Mouse (Mus musculus): ENCODE results near the gene Kcnk16. TPM values are rescaled to one million over a fixed set of nuclear protein-coding genes. Genes with fewer than 3 reads are reported as not detected.

Gene Kcnk16
- total RNA-seq, 2 experiments from 2014 or later: not detected

DNA sequence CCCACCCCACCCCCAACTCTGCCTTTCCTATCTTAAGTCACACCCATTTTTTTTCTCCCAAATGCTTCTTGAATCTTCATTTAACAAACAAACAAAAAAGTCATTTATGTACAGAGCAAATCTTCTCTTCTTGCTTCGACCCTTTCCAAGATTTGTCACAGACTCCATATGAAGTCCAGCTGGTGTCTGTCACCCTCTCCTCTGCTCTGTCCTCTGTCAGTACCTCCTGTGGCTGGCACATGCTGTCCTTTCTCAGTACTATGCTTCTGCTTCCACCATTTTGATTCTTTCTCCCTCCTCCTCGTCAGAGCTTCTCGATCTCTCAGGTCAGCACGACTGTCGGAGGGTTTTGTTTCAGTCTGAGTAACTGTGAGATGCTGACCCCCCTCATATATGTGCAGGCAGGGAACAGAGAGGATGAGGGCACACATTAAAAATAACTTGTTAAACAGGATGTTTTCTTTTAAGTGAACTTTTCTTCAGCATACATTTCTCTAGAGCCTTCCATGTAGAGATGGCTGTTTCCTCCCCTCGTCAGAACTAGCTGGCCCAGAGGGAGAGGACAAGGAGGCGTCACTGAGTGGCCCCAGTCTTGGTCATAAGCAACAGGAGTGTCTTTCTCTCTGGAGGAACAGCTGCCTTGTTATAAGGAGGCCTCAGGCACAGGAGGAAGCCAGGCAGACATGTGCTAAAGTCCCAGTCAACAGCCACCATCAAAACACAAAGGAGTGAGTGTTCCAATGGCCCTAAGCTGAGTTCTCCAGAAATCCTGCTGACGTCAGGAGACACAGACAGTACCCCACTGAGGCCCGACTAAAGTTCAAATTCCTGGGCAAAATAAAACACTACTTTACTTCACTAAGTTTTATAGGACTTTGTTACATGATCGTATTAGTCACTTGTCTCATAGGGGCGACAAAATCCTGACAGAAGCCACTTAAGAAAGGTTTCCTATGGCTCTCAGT is 35.7 kb downstream of the Kcnk16 start:
- intact Hi-C loops (cut with DNase I): no loop called here
- DNase-seq (ENCODE audit: low spot score): no peak

GRCm38 (mm10) chr14:20230063-20230491 is 38.9 kb downstream of the Kcnk16 start:
- DNase-seq (ENCODE audit: low spot score): no peak
- intact Hi-C loops (cut with DNase I): no loop called here

GRCm38 (mm10) chr14:20229437-20229836 is 39.6 kb downstream of the Kcnk16 start:
- DNase-seq (ENCODE audit: low spot score): no peak
- intact Hi-C loops (cut with DNase I): no loop called here

- no peak for DNase-seq (ENCODE audit: low spot score)
- intact Hi-C loops (cut with DNase I): no loop called here
Measured at GRCm38 (mm10) chr14:20228336-20228735, 40.7 kb downstream of the Kcnk16 start.

DNA sequence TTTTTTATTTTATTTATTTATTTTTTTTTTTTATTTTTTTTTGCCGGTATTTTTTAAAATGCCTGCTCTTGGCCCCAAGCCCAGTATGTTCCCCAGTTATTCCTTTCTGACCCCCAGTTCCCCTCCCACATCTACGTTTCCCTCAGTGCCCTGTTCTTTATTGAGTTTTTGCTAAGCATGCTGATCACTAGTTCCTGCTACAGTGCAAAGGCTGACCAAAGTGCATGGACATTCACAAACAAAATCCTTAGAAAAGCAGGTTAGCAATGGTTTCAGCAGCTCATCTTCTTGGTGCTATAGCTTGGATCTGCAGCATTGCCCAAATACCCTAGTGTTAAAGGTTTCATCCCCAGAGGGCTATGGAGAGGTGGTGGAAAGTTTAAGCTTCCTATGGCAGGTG is 42.0 kb downstream of the Kcnk16 start:
- intact Hi-C loops (cut with DNase I): no loop called here
- DNase-seq (ENCODE audit: low spot score): no peak

DNA sequence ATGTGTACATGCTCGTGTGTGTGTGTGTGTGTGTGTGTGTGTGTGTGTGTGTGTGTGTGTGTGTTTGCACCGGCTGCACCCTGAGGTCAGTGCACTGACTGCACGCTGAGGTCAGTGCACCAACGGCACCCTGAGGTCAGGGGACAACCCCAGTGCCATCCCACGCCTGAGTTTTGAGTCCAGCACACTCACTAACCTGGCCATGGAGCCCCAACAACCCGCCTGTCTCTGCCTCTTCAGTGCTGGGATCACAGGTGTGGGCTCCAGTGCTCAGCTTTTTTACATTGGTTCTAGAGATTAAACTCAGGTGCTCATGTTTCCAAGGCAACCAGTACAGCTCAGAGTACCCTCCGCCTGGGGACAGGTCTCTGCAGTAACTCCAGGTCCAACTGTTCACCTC is 42.5 kb downstream of the Kcnk16 start:
- DNase-seq (ENCODE audit: low spot score): no peak
- intact Hi-C loops (cut with DNase I): no loop called here

- intact Hi-C loops (cut with DNase I): no loop called here
Measured at GRCm38 (mm10) chr14:20225525-20225924, 43.5 kb downstream of the Kcnk16 start.

GRCm38 (mm10) chr14:20224576-20225218 is 44.3 kb downstream of the Kcnk16 start:
- no peak for DNase-seq (ENCODE audit: low spot score)
- intact Hi-C loops (cut with DNase I): no loop called here

More at GRCm38 (mm10) chr14:20225525-20225924, 43.5 kb downstream of the Kcnk16 start:
- DNase-seq (ENCODE audit: low spot score): no peak

GRCm38 (mm10) chr14:20224163-20224562 is 44.8 kb downstream of the Kcnk16 start:
- intact Hi-C loops (cut with DNase I): no loop called here
- DNase-seq (ENCODE audit: low spot score): no peak

- no peak for DNase-seq (ENCODE audit: low spot score)
- intact Hi-C loops (cut with DNase I): no loop called here
Measured at GRCm38 (mm10) chr14:20223253-20223652, 45.7 kb downstream of the Kcnk16 start.

DNA sequence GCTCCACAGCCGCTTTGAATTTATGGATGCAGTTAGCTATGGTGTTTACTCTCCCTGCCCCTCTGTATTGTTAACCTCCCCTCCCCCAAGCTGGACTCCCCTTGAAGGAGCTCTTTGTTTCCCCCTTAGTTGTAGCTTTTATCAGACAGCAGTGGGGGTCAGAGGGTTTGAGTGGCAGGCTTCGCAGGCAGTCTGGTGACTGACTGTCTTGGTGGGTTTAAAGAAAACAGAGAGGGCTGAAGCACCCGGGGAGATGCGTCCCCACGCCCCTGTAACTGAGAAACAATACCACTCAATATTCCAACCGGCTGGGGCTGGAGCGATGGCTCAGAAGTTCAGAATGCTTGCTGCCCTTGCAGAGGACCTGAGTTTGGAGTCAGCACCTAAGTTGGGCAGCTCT is 47.9 kb downstream of the Kcnk16 start:
- intact Hi-C loops (cut with DNase I): no loop called here
- no peak for DNase-seq (ENCODE audit: low spot score)

DNA sequence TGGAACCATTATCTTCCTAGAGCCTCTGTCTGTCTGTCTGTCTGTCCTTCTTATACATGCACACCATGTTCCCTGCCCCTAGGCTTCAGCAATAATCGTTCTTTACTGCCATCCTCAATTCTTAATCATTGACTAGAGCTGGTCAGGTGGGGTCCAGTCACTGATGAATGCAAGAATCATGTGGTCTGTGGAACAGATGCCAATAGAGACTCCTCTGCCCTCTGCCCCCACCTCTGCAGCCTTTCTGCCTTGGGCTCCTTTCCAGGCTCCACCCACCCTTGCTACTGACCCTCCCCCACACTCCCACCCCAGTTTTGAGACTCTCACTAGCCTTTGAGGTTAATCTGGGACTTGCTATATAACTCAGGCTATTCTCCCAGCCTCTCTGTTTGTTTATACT is 49.1 kb downstream of the Kcnk16 start:
- intact Hi-C loops (cut with DNase I): no loop called here
- DNase-seq (ENCODE audit: low spot score): no peak

DNA sequence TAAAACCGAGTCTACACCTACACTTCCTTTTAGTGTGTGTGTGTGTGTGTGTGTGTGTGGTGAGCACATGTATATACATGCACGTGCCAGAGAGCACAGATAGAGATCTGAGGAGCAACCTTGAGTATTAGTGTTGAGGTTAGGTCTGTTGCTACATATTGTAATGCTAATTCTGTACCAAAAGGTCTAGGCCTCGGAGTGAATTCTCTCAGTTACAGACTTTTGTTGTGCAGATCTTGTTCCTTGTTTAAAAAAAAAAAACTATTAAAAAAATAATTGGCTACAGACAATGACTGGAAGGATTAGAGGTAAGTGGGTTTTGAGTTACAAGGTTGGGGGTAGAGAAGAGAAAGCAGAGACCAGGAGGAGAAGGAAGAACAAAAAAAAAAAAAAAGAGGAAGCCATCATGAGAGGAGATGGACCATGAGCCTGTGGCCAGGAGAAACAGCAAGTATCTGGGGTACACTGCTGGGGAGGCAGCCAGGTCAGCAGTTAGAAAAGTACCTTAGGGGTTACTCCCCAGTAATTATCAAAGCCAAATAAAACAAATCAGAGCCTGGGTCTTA is 51.6 kb downstream of the Kcnk16 start:
- DNase-seq (ENCODE audit: low spot score): no peak
- intact Hi-C loops (cut with DNase I): no loop called here

- intact Hi-C loops (cut with DNase I): no loop called here
- DNase-seq (ENCODE audit: low spot score): no peak
Measured at GRCm38 (mm10) chr14:20216561-20217298, 52.3 kb downstream of the Kcnk16 start.

DNA sequence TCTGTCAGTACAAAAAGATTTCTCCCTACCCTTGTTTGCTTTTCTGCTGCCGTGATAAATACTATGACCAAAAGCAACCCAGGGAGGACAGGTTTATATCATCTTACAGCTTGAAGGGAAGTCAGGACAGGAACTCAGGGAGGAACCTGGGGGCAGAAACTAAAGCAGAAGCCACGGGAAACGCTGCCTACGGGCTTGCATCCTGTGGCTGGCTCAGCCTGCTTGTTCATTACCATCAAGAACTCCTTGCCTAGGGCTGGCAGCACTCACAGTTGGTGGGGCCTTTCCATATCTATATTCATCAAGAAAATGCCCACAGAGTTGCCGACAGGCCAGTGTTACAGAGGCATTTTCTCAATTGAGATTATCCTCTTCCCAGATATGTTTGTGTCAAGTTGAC is 53.2 kb downstream of the Kcnk16 start:
- intact Hi-C loops (cut with DNase I): no loop called here

GRCm38 (mm10) chr14:20214125-20214524 is 54.9 kb downstream of the Kcnk16 start:
- DNase-seq (ENCODE audit: low spot score): no peak
- intact Hi-C loops (cut with DNase I): no loop called here

More for the DNA sequence above, 53.2 kb downstream of the Kcnk16 start:
- DNase-seq (ENCODE audit: low spot score): no peak

- intact Hi-C loops (cut with DNase I): no loop called here
- no peak for DNase-seq (ENCODE audit: low spot score)
Measured at GRCm38 (mm10) chr14:20211754-20212601, 57.0 kb downstream of the Kcnk16 start.

All from heart, postnatal 25 days (tissue).